Mouse (Mus musculus): ENCODE data around the gene S100a3. TPM values are rescaled to one million over a fixed set of nuclear protein-coding genes. Genes with fewer than 3 reads are reported as not detected.
A peak's percentile ranks its signal among the peaks of the same experiment; 100 is the strongest.

Gene S100a3
- polyA plus RNA-seq, 1 experiment from 2014 or later = not detected

DNA sequence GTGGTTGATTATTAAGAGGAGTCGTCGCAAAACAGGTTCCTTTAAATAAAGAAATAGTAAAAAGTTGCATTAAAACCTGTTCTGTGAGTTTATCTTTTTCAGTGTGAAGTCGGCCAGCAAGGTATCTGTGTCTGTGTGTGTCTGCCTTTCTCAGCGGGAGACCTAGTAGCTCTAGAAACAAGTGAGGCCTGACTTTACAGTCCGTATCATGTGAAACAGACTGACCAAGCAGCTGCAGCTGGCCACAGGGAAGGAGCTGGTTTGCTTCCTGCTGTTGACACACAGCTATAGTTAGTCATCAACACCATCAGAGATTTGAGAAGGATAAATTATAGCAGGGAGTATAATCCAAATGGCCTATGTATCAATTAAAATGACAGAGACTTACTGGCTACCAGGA is 28.7 kb upstream of the S100a3 start:
- H3K4me3 ChIP-seq = no peak overlapping the region
- 76% methylated on average over 5 of the region's 5 CpGs for WGBS
- H3K27ac ChIP-seq (replicated peaks) = no peak overlapping the region
- no peaks in the 10 kb centered on the region for H3K27me3 ChIP-seq (ENCODE audit: low read depth, poor library complexity, severe bottlenecking)
- no peaks in the 10 kb centered on the region for H3K4me1 ChIP-seq
- DNase-seq (ENCODE audit: low spot score) = no peak
- H3K36me3 ChIP-seq = no peaks in the 10 kb centered on the region
- H3K9me3 ChIP-seq (replicated peaks) = no peaks in the 10 kb centered on the region

DNA sequence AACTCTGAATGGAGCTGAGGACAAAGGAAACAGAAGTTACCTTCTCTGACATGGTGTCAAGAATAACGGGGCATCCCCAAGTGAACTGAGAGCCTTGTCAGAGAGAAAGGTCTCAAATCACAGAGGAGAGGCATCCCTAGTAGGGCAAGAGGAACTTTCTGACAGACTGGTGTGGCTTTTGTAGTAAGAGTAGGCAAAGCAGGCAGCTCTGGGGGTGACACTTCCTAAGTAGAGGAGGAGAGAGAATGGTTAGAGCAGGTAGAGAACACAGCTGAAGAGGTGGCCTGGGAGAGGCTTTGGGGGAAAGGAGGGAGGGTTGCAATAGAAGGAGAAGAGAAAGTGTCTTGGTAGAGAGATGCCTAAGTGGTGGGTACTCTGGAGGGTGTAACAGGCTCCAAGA is 24.9 kb upstream of the S100a3 start:
- no peaks in the 10 kb centered on the region for H3K36me3 ChIP-seq
- H3K9me3 ChIP-seq (replicated peaks) = no peaks in the 10 kb centered on the region
- DNase-seq (ENCODE audit: low spot score) = no peak
- 81% methylated on average over 1 of the region's 1 CpGs for WGBS
- H3K27ac ChIP-seq (replicated peaks) = no peak overlapping the region
- no peaks in the 10 kb centered on the region for H3K27me3 ChIP-seq (ENCODE audit: low read depth, poor library complexity, severe bottlenecking)
- no peaks in the 10 kb centered on the region for H3K4me1 ChIP-seq
- H3K4me3 ChIP-seq = no peak overlapping the region

DNA sequence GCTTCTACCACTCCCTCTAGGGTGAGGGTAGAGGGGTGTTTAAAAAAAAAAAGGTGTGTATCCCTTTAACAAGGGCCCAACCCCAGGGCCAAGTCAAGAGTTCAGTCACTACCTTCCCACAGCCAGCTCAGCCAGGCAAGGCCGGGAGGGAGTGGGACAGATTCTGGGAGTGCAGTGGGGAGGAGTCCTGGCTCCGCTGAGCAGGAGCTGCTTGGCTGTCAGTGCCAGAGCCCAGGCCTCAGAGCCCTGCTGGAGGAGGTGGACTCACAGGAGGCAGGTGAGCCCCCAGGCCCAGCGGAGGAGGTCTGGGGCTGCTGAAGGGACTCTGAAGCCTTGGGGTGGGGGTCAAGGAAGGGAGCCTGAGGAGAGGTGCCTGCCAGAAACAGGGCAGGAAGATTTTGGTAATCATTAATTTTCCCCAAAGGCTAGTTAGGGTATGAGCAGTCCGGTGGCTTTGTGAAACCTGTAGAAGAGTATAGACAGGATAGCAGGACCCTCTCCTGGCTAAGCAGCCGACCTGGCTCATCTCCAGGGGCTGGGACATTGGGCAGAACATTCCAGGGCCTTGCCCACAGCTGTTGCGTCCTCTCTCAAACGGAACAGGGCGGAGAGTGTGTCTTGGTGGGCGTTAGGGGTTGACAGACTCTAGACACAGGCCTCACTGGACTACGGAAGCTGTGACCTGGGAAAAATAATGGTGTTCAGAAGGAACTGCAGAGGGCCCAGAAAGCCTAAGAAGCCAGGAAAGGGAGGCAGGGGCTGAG is 23.1 kb upstream of the S100a3 start, which contains the start of gene S100a16:
Gene S100a16 (plus strand): TSS at position 114 of the 764 bp plus-strand sequence.
- DNase-seq (ENCODE audit: low spot score) = no peak
- Histone ChIP-seq H3K27me3 (ENCODE audit: low read depth, poor library complexity, severe bottlenecking) (no peaks in the 10 kb centered on the region), H3K4me3 (no peak within 1 kb of the TSS), H3K36me3 (no peaks in the 10 kb centered on the region), H3K27ac (replicated peaks) (no peak within 1 kb of the TSS), H3K9me3 (replicated peaks) (no peaks in the 10 kb centered on the region), H3K4me1 (peaks cover 17% of the 10 kb centered on the region)
- WGBS = 45% methylated on average over 10 of the region's 10 CpGs

DNA sequence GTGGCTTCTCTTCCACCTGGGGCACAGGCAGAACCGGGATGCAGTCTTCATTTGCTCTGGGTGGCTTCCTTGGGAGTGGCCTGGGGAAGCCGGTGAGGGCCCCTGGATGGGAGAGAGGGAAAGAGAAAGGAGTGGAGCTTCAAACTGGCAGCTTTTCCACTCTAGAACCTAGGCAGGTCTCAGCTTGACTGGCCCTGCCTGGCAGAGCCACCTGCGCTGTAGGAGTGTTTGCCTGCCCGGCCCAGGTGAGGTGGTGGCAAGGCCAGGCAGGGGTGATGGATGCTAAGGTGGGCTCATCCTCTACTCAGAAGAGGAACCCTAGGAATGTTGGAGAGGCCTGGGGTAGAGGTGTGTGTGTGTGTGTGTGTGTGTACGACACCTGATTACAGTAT is 22.5 kb upstream of the S100a3 start:
- Histone ChIP-seq H3K27me3 (ENCODE audit: low read depth, poor library complexity, severe bottlenecking) (no peaks in the 10 kb centered on the region), H3K4me1 (peaks cover 21% of the 10 kb centered on the region), H3K27ac (replicated peaks) (no peak overlapping the region), H3K9me3 (replicated peaks) (no peaks in the 10 kb centered on the region), H3K36me3 (no peaks in the 10 kb centered on the region), H3K4me3 (no peak overlapping the region)
- WGBS = 80% methylated on average over 5 of the region's 5 CpGs
- DNase-seq (ENCODE audit: low spot score) = no peak

DNA sequence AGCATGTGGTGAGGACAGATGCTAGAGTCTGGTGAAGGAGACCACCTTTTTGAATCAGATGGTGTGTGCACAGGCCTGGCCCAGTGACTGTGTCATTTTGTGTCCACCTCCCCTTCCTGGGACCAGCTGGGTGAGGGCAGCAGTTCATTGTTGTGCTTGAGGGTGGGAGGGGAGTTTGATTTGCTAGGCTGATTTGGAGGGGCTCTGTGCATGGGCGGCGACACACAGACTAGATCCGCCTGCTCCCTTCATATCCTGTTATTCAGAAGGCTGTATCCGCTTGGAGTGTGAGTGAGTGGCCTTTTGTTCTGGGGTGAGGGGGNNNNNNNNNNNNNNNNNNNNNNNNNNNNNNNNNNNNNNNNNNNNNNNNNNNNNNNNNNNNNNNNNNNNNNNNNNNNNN is 19.5 kb upstream of the S100a3 start:
- peak overlapping the region; percentile 23; the same call in 1 of the 2 replicates for H3K4me3 ChIP-seq
- DNase-seq (ENCODE audit: low spot score) = no peak
- H3K36me3 ChIP-seq = no peaks in the 10 kb centered on the region
- 57% methylated on average over 4 of the region's 4 CpGs for WGBS
- peak overlapping the region; percentile 74 for H3K27ac ChIP-seq (replicated peaks)
- H3K4me1 ChIP-seq = peaks cover 21% of the 10 kb centered on the region
- no peaks in the 10 kb centered on the region for H3K9me3 ChIP-seq (replicated peaks)
- H3K27me3 ChIP-seq (ENCODE audit: low read depth, poor library complexity, severe bottlenecking) = no peaks in the 10 kb centered on the region

DNA sequence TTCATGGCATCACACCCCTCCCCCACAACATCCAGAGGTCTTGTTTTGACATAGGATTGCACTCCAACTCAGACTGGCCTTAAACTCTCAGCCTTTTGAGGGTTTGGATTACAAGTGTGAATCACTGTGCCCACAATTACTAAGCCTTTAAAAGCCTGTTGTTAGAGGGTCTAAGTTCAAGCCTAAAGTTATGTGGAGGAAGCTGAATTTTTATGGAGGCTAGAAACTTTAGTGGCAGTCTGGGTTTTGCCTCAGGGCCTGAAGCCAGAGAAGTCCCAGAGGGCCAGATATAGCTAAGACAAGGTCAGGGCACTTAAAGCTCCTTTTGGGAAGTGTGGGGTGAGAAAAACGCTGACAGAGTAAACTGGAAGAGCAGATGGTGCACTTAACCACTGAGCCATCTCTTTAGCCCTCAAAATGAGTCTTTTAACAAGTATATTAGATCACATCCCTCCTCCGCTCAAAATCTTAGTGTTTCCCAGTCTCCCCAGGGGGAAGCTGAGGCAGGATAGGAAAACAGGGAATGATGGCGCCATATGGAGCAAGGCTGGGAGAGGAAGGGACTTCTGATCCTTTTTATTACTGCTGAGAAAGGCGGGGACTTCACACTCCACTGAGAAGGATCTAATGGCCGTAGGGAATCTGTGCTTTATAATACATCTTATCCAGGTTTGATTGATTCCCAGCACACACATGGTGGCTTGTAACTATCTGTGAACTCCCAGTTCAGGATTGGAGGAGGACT is 10.5 kb upstream of the S100a3 start:
- 76% methylated on average over 5 of the region's 5 CpGs for WGBS
- Histone ChIP-seq H3K27ac (replicated peaks) (no peak overlapping the region), H3K4me3 (no peak overlapping the region), H3K27me3 (ENCODE audit: low read depth, poor library complexity, severe bottlenecking) (no peaks in the 10 kb centered on the region), H3K9me3 (replicated peaks) (no peaks in the 10 kb centered on the region), H3K36me3 (no peaks in the 10 kb centered on the region), H3K4me1 (peaks cover 5% of the 10 kb centered on the region; the same call in 1 of the 2 replicates)
- no peak for DNase-seq (ENCODE audit: low spot score)

DNA sequence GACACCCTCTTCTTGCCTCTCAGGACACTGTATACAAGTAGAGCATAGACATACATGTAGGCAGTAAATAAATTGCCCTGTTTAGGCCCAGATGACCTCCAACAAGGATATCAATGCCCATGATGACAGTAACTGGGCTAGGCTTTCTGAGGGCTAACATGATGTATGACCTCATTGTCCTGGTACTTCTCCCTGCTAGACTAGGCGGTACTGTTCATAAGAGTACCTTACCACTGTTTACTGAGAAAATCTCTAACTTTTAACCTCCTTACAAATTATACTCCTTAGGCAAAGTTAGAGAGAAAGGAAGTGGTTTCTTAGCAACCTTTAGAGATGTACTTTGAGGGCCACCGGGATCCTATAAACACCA is 10.0 kb upstream of the S100a3 start:
- Histone ChIP-seq H3K27me3 (ENCODE audit: low read depth, poor library complexity, severe bottlenecking) (no peaks in the 10 kb centered on the region), H3K4me3 (no peak overlapping the region), H3K27ac (replicated peaks) (no peak overlapping the region), H3K4me1 (peaks cover 5% of the 10 kb centered on the region; the same call in 1 of the 2 replicates), H3K36me3 (no peaks in the 10 kb centered on the region), H3K9me3 (replicated peaks) (no peaks in the 10 kb centered on the region)
- no peak for DNase-seq (ENCODE audit: low spot score)
- 88% methylated on average over 2 of the region's 2 CpGs for WGBS

DNA sequence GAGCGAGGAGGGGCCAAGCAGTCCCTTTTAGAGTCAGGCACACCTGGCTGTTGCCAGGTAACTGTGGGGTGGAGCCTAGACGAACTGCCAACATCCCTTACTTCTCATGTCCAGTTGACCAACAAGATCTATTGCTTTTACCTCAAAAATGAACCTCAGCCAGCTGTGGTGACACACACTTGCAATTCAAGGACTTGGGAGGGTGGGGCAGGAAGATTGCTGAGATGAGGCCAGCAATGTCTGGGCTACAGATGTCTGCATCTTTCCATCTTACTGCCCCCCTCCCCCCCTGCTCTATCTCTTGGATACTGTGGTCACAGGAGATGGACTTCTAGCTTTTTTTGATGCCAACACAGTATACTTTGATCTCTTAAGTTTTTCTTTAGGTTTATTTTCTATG is 8.1 kb upstream of the S100a3 start:
- Histone ChIP-seq H3K36me3 (no peaks in the 10 kb centered on the region), H3K4me1 (peaks cover 9% of the 10 kb centered on the region), H3K4me3 (no peak overlapping the region), H3K9me3 (replicated peaks) (no peaks in the 10 kb centered on the region), H3K27me3 (ENCODE audit: low read depth, poor library complexity, severe bottlenecking) (no peaks in the 10 kb centered on the region), H3K27ac (replicated peaks) (no peak overlapping the region)
- WGBS = 85% methylated on average over 2 of the region's 2 CpGs
- DNase-seq (ENCODE audit: low spot score) = no peak

DNA sequence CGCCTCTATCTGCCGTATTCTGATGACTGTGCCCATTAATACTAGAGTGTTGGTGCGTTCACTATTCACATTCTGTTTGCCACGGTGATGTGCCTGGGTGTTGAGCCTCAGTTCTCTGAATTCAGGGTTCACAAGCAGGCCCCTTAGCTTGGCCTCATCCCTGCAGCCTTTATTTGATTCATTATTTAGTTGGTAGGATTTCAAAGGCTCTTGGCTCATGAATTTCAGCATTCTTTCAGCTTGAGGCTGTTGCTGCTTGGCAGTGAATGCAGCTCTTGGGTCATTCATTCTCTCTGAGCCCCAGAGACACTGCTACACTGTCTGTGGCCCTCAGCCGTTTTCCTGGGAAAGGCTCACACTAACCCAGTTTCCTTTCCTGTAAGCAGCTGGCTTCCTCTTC is 4.4 kb upstream of the S100a3 start:
- no peak overlapping the region for H3K27ac ChIP-seq (replicated peaks)
- H3K27me3 ChIP-seq (ENCODE audit: low read depth, poor library complexity, severe bottlenecking) = no peaks in the 10 kb centered on the region
- WGBS = 65% methylated on average over 5 of the region's 5 CpGs
- no peak overlapping the region for H3K4me3 ChIP-seq
- no peaks in the 10 kb centered on the region for H3K36me3 ChIP-seq
- no peak for DNase-seq (ENCODE audit: low spot score)
- H3K9me3 ChIP-seq (replicated peaks) = no peaks in the 10 kb centered on the region
- peaks cover 4% of the 10 kb centered on the region for H3K4me1 ChIP-seq

DNA sequence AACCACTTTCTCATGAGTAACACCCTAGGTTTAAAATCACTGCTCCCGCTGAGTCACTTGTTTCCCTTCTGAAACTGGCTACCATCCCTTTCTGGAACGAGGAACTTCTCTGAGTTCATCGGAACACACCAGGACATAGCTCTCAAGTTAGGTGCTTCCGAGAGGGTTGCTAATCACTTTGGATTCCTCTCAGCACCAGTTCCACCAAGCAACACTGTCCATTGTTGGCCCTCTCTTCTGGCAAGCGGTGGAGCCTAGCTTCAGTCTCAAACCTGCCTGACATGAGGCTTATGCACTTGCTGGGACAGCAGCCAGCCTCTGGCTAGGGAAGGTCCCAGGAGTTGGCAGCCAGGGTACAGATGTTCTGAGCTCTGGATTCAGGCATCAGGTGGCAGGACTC is 14.3 kb downstream of the S100a3 start:
- no peak for DNase-seq (ENCODE audit: low spot score)
- Histone ChIP-seq H3K27ac (replicated peaks) (no peak overlapping the region), H3K36me3 (no peaks in the 10 kb centered on the region), H3K4me1 (no peaks in the 10 kb centered on the region), H3K4me3 (no peak overlapping the region), H3K9me3 (replicated peaks) (no peaks in the 10 kb centered on the region), H3K27me3 (ENCODE audit: low read depth, poor library complexity, severe bottlenecking) (no peaks in the 10 kb centered on the region)
- WGBS = 90% methylated on average over 5 of the region's 5 CpGs

DNA sequence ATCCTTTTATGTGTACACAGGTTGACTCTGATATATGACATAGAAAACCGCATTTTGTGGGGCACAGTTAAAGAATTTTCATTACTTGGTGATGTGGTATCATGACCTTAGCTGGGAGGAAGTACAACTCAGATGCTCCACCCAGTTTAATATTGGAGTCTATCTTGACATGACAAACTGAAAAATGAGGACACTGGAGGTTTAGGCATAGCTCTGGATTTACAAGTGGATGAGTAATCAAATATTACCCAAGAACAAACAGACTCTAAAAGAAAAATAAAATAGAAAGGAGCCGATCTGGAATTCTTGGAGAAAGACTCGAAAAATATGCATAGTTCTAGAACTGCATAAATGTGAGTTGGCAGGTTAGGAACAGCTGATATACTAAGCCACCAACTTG is 14.9 kb downstream of the S100a3 start:
- Histone ChIP-seq H3K4me3 (no peak overlapping the region), H3K36me3 (no peaks in the 10 kb centered on the region), H3K9me3 (replicated peaks) (no peaks in the 10 kb centered on the region), H3K27ac (replicated peaks) (no peak overlapping the region), H3K27me3 (ENCODE audit: low read depth, poor library complexity, severe bottlenecking) (no peaks in the 10 kb centered on the region), H3K4me1 (no peaks in the 10 kb centered on the region)
- 88% methylated on average over 3 of the region's 3 CpGs for WGBS
- no peak for DNase-seq (ENCODE audit: low spot score)

DNA sequence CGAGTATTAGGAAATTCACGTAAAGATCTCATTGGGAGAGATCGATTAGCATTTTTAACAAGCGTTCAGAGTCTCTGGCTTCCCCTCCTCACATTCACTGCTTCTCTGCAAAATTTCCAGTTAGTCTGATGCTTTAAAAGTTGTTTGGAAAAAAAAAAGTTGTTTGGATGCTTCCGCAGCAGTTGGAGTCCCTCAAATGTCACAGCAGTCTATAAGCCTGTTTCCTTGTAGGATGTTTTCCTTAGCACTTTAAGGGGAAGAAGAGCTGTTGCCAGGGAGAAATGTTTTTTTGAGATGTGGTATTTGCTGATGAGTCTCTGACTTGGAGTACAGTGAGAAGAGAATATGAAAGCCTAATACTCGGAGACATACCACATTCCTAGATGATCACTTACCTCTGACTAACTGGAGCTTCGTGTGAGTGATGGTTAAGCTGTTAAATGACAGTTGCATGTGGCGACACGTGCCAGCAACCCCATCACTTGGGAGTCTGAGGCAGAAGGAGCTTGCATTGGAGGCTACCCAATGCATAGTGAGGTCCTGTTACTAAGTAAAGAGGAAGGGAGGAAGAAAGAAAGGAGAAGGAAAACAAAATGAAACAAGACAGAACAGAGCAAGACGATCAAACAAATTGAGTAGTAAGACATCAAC is 16.1 kb downstream of the S100a3 start:
- Histone ChIP-seq H3K27ac (replicated peaks) (no peak overlapping the region), H3K4me3 (no peak overlapping the region), H3K4me1 (no peaks in the 10 kb centered on the region), H3K9me3 (replicated peaks) (no peaks in the 10 kb centered on the region), H3K27me3 (ENCODE audit: low read depth, poor library complexity, severe bottlenecking) (no peaks in the 10 kb centered on the region), H3K36me3 (no peaks in the 10 kb centered on the region)
- WGBS = 80% methylated on average over 10 of the region's 10 CpGs
- no peak for DNase-seq (ENCODE audit: low spot score)

DNA sequence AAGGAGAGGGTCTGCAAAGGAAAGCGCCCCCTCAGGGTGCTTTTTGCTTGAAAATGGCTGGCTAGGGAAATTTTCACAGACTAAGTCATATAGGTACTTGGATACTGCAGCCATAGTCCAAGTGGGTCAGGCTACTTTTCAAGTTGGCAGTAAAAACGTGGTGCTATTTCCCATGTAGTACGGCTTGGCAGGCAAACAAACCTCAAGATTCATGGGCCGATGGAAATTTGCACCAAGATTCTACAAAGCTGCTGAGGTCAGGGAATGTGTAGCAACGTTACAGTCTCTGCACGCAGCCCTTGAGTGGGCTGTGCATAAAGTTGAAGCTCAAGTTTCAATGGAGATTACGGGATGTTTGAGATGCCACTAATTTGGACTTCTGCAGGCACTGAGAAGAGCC is 19.1 kb downstream of the S100a3 start:
- Histone ChIP-seq H3K9me3 (replicated peaks) (no peaks in the 10 kb centered on the region), H3K4me1 (peaks cover 11% of the 10 kb centered on the region), H3K36me3 (no peaks in the 10 kb centered on the region), H3K27me3 (ENCODE audit: low read depth, poor library complexity, severe bottlenecking) (no peaks in the 10 kb centered on the region), H3K27ac (replicated peaks) (no peak overlapping the region), H3K4me3 (no peak overlapping the region)
- no peak for DNase-seq (ENCODE audit: low spot score)
- WGBS = 79% methylated on average over 7 of the region's 7 CpGs

Data from midbrain, embryonic 10.5 days (tissue).